Mouse (Mus musculus): Measurements from ENCODE around the gene Snx14. TPM values are rescaled to one million over a fixed set of nuclear protein-coding genes. Genes with fewer than 3 reads are reported as not detected.
A peak's percentile ranks its signal among the peaks of the same experiment; 100 is the strongest.

Gene Snx14
- polyA plus RNA-seq, 1 experiment from 2014 or later: 19.6 TPM

DNA sequence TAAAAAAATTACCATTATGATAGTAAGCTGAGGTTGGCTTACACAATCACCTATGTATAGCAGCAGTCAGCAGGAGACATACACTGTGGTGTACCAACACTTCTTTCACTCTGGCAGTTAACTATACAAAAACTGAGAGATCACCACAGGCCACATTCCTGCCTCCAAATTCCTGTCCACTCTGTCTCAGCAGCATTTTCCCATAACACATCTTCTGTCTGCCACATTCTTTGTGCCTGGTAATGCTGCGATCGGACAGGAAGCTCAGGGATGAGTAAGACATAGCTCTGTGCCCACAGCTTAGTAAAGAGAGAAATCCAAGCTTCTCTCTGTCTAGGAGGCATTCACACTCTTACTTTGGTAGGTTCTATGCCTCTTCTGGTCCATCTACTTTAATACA lies 65.8 kb downstream of the Snx14 start:
- no peak overlapping the region for H3K4me3 ChIP-seq (ENCODE audit: low read depth, low read length)
- ATAC-seq (replicated peaks; ENCODE audit: low FRiP score) (no peak), DNase-seq (ENCODE audit: low spot score) (peak; percentile 15)
- WGBS: 79% methylated on average over 2 of the region's 2 CpGs
- no peaks in the 10 kb centered on the region for H3K27me3 ChIP-seq (replicated peaks; ENCODE audit: control insufficient read depth, insufficient read depth, low read length)
- H3K9ac ChIP-seq (ENCODE audit: low read depth, low read length): no peak overlapping the region
- no peak overlapping the region for H3K27ac ChIP-seq (ENCODE audit: low read depth, low read length)
- peaks cover 2% of the 10 kb centered on the region; the same call in 1 of the 2 replicates for H3K36me3 ChIP-seq (ENCODE audit: control insufficient read depth, insufficient read depth, low read length)
- H3K9me3 ChIP-seq (ENCODE audit: control insufficient read depth, low read length): no peaks in the 10 kb centered on the region
- H3K4me2 ChIP-seq: no peak overlapping the region
- no peaks in the 10 kb centered on the region for H3K4me1 ChIP-seq (replicated peaks; ENCODE audit: control insufficient read depth, insufficient read depth, low read length)

DNA sequence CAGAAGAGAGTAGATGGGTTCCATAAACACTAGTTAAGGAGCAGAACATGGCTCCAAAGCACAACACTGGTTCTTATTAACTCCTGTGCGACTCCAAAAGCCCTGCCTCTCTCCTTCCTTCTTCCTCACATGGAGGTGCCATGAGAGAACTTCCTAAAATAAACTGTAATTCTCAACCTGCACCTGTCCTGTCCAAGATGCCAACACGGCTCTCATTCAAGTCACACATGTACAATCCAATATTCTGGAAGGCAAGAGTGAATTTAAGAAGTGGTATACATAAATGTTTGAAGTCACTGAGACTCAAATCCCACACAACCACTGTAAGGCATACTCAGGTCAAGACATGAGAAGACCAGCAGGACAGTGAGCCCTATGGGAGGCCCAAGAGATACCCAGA lies 67.6 kb downstream of the Snx14 start:
- H3K27ac ChIP-seq (ENCODE audit: low read depth, low read length): no peak overlapping the region
- no peak for ATAC-seq (replicated peaks; ENCODE audit: low FRiP score)
- H3K9me3 ChIP-seq (ENCODE audit: control insufficient read depth, low read length): no peaks in the 10 kb centered on the region
- H3K27me3 ChIP-seq (replicated peaks; ENCODE audit: control insufficient read depth, insufficient read depth, low read length): no peaks in the 10 kb centered on the region
- H3K36me3 ChIP-seq (ENCODE audit: control insufficient read depth, insufficient read depth, low read length): peaks cover 2% of the 10 kb centered on the region; the same call in 1 of the 2 replicates
- no peak overlapping the region for H3K4me2 ChIP-seq
- no peak for DNase-seq (ENCODE audit: low spot score)
- H3K4me3 ChIP-seq (ENCODE audit: low read depth, low read length): no peak overlapping the region
- H3K4me1 ChIP-seq (replicated peaks; ENCODE audit: control insufficient read depth, insufficient read depth, low read length): no peaks in the 10 kb centered on the region
- 85% methylated on average over 2 of the region's 2 CpGs for WGBS
- no peak overlapping the region for H3K9ac ChIP-seq (ENCODE audit: low read depth, low read length)

DNA sequence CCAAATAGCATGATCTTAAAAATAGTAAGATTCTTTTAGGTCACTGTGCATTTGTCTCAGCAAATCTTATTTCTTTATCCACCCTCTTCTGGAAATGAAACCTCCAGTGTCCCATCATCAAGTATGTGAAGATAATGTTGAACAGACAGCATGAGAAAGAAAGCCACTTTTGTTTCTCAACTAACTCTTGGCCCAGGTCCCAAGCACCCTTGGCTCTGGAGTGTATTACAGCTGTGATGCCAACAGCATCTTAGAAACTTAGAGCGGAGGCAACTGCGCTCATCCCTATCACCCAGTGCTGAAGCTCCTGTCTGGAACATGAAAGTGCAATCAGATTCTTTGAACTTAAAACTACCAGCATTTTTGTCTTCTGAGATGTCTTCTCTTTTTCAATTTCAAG lies 69.1 kb downstream of the Snx14 start:
- DNase-seq (ENCODE audit: low spot score): no peak
- Histone ChIP-seq H3K4me2 (no peak overlapping the region), H3K36me3 (ENCODE audit: control insufficient read depth, insufficient read depth, low read length) (no peaks in the 10 kb centered on the region; the same call in 1 of the 2 replicates), H3K9me3 (ENCODE audit: control insufficient read depth, low read length) (no peaks in the 10 kb centered on the region), H3K4me1 (replicated peaks; ENCODE audit: control insufficient read depth, insufficient read depth, low read length) (no peaks in the 10 kb centered on the region), H3K4me3 (ENCODE audit: low read depth, low read length) (no peak overlapping the region), H3K9ac (ENCODE audit: low read depth, low read length) (no peak overlapping the region), H3K27me3 (replicated peaks; ENCODE audit: control insufficient read depth, insufficient read depth, low read length) (no peaks in the 10 kb centered on the region), H3K27ac (ENCODE audit: low read depth, low read length) (no peak overlapping the region)
- 95% methylated on average over 2 of the region's 2 CpGs for WGBS
- ATAC-seq (replicated peaks; ENCODE audit: low FRiP score): no peak

DNA sequence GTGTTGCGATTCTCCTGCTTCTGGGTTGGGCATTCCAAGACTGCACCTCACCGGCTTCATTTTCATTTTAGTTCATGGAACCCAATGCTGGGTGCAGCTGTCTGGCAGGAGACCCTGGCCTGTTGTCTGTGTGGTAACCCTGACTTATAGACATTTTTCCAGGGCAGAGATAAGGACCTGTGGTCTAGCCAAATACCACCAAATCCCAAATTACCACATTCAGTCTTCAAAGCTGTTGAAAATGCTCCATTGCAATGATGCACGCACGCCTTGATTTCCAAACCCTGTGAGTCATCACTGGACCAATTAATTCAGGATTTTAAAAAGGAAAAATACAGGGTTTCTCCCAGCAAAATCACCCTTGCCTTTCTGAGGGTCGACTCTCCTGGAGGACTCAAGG lies 70.3 kb downstream of the Snx14 start:
- H3K36me3 ChIP-seq (ENCODE audit: control insufficient read depth, insufficient read depth, low read length): no peaks in the 10 kb centered on the region
- 88% methylated on average over 5 of the region's 5 CpGs for WGBS
- no peak overlapping the region for H3K27ac ChIP-seq (ENCODE audit: low read depth, low read length)
- no peaks in the 10 kb centered on the region for H3K9me3 ChIP-seq (ENCODE audit: control insufficient read depth, low read length)
- no peak for ATAC-seq (replicated peaks; ENCODE audit: low FRiP score)
- H3K4me3 ChIP-seq (ENCODE audit: low read depth, low read length): no peak overlapping the region
- no peaks in the 10 kb centered on the region for H3K4me1 ChIP-seq (replicated peaks; ENCODE audit: control insufficient read depth, insufficient read depth, low read length)
- no peaks in the 10 kb centered on the region for H3K27me3 ChIP-seq (replicated peaks; ENCODE audit: control insufficient read depth, insufficient read depth, low read length)
- no peak for DNase-seq (ENCODE audit: low spot score)
- no peak overlapping the region for H3K4me2 ChIP-seq
- no peak overlapping the region for H3K9ac ChIP-seq (ENCODE audit: low read depth, low read length)

DNA sequence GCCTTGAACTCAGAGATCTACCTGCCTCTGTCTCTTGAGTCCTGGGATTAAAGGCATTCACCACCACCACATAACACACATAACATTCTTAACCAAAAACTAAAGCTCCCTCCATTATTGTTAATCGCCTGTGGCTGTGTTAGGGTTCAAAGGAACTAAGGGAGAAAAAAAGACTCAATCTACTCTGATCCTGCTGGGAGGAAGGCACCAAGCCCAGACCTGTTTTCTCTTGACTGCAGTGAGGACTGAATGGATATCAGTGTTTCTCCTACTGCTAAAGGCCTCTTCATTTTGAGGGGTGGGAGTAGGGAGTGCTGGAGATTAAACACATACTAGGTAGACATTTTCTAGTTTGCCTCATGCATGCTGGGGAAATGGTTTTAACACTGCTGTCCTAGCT lies 71.0 kb downstream of the Snx14 start:
- Histone ChIP-seq H3K9ac (ENCODE audit: low read depth, low read length) (no peak overlapping the region), H3K9me3 (ENCODE audit: control insufficient read depth, low read length) (no peaks in the 10 kb centered on the region), H3K27ac (ENCODE audit: low read depth, low read length) (no peak overlapping the region), H3K4me1 (replicated peaks; ENCODE audit: control insufficient read depth, insufficient read depth, low read length) (no peaks in the 10 kb centered on the region), H3K27me3 (replicated peaks; ENCODE audit: control insufficient read depth, insufficient read depth, low read length) (no peaks in the 10 kb centered on the region), H3K4me2 (no peak overlapping the region), H3K36me3 (ENCODE audit: control insufficient read depth, insufficient read depth, low read length) (no peaks in the 10 kb centered on the region), H3K4me3 (ENCODE audit: low read depth, low read length) (no peak overlapping the region)
- DNase-seq (ENCODE audit: low spot score): no peak
- 73% methylated on average over 1 of the region's 1 CpGs for WGBS
- no peak for ATAC-seq (replicated peaks; ENCODE audit: low FRiP score)

DNA sequence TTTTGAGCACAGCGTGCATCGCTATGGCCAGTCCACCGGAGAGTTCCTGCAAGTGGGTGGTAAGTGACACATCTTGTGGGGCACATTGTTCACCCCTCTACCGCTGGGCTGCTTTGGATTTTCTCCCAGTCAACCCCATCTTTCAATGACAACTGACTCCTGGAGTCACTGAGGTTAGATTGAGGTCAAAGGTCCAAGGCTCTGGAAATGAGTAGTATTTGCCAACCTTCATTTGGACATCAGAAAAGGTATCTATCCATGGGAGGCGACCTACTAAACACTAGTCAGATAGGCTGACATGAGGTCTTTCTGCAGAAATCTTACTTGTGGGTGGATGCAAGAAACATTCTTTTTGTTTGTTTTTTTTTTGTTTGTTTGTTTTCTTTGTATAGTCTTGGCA lies 71.4 kb downstream of the Snx14 start:
- ATAC-seq (replicated peaks; ENCODE audit: low FRiP score) (no peak), DNase-seq (ENCODE audit: low spot score) (no peak)
- no peak overlapping the region for H3K9ac ChIP-seq (ENCODE audit: low read depth, low read length)
- H3K36me3 ChIP-seq (ENCODE audit: control insufficient read depth, insufficient read depth, low read length): no peaks in the 10 kb centered on the region
- 78% methylated on average over 5 of the region's 5 CpGs for WGBS
- H3K4me3 ChIP-seq (ENCODE audit: low read depth, low read length): no peak overlapping the region
- H3K4me1 ChIP-seq (replicated peaks; ENCODE audit: control insufficient read depth, insufficient read depth, low read length): 0 out of 2 replicates have a peak, but pooled peaks cover 2% of the 10 kb centered on the region
- H3K9me3 ChIP-seq (ENCODE audit: control insufficient read depth, low read length): no peaks in the 10 kb centered on the region
- no peak overlapping the region for H3K4me2 ChIP-seq
- H3K27ac ChIP-seq (ENCODE audit: low read depth, low read length): no peak overlapping the region
- no peaks in the 10 kb centered on the region for H3K27me3 ChIP-seq (replicated peaks; ENCODE audit: control insufficient read depth, insufficient read depth, low read length)

DNA sequence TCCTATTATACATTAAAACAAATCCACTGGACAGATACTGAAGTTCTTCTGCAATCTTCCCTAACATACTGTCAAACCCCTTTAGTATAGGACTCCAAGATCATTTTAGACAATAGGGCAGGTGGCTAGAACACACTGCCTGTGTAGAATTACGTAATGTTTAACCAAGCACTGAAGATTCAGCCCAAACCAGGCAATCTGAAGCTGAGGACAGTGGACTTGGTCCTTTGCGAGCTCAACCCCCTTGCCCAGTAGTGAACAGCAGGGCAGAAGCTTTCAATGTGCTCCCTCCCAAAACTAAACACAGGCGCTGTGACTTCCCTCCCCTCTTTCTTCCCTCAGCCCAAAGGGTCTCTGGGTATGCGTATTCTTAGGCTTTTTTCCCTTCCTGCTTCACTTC lies 71.9 kb downstream of the Snx14 start:
- Histone ChIP-seq H3K36me3 (ENCODE audit: control insufficient read depth, insufficient read depth, low read length) (no peaks in the 10 kb centered on the region), H3K4me2 (no peak overlapping the region), H3K27ac (ENCODE audit: low read depth, low read length) (no peak overlapping the region), H3K9ac (ENCODE audit: low read depth, low read length) (no peak overlapping the region), H3K9me3 (ENCODE audit: control insufficient read depth, low read length) (no peaks in the 10 kb centered on the region), H3K4me1 (replicated peaks; ENCODE audit: control insufficient read depth, insufficient read depth, low read length) (0 out of 2 replicates have a peak, but pooled peaks cover 2% of the 10 kb centered on the region), H3K27me3 (replicated peaks; ENCODE audit: control insufficient read depth, insufficient read depth, low read length) (no peaks in the 10 kb centered on the region), H3K4me3 (ENCODE audit: low read depth, low read length) (no peak overlapping the region)
- DNase-seq (ENCODE audit: low spot score) (no peak), ATAC-seq (replicated peaks; ENCODE audit: low FRiP score) (peak; percentile 23; the same call in 1 of the 2 replicates)
- 75% methylated on average over 4 of the region's 4 CpGs for WGBS

DNA sequence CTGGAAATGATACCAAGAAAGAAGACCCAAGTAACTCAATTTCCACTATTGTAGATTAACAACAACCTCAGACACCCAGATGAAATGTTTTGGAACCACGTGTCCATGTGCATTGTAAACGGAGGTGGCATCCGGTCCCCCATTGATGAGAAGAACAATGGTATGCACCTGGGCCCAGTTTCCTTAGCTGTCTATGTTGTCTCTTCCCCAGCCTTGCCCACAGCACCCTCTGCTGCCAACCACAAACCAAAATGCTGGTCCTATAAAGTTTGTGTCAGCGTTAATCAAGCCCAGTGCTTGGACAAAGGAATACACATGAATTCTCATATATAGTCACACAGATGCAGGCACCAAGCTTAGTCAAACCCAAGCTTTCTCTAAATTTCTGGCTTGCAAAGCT lies 72.5 kb downstream of the Snx14 start:
- no peak overlapping the region for H3K9ac ChIP-seq (ENCODE audit: low read depth, low read length)
- H3K36me3 ChIP-seq (ENCODE audit: control insufficient read depth, insufficient read depth, low read length): no peaks in the 10 kb centered on the region
- no peaks in the 10 kb centered on the region for H3K27me3 ChIP-seq (replicated peaks; ENCODE audit: control insufficient read depth, insufficient read depth, low read length)
- 79% methylated on average over 4 of the region's 4 CpGs for WGBS
- H3K9me3 ChIP-seq (ENCODE audit: control insufficient read depth, low read length): no peaks in the 10 kb centered on the region
- peaks cover 2% of the 10 kb centered on the region; the same call in 1 of the 2 replicates for H3K4me1 ChIP-seq (replicated peaks; ENCODE audit: control insufficient read depth, insufficient read depth, low read length)
- H3K27ac ChIP-seq (ENCODE audit: low read depth, low read length): no peak overlapping the region
- no peak overlapping the region for H3K4me3 ChIP-seq (ENCODE audit: low read depth, low read length)
- no peak overlapping the region for H3K4me2 ChIP-seq
- ATAC-seq (replicated peaks; ENCODE audit: low FRiP score) (no peak), DNase-seq (ENCODE audit: low spot score) (no peak)

DNA sequence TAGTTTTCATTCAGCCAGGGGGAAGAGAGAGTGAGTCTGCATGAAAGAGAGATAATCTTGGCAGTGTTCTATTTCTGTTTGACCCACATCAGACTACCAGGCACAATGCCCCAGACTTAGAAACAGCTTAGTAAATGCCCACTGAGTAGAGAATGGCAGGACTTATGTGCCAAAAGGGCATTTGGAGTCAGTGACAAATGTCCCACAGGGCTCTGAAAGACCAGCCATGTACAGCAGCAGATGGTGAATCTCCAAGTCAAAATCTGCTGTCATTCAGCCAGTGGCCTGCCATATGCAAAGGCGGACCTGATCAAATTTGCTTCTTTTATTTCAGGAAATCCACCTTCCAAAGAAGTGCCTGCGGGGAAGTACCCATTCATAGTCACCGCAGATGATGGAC lies 75.7 kb downstream of the Snx14 start:
- Histone ChIP-seq H3K36me3 (ENCODE audit: control insufficient read depth, insufficient read depth, low read length) (no peaks in the 10 kb centered on the region), H3K4me1 (replicated peaks; ENCODE audit: control insufficient read depth, insufficient read depth, low read length) (peaks cover 2% of the 10 kb centered on the region; the same call in 1 of the 2 replicates), H3K27ac (ENCODE audit: low read depth, low read length) (no peak overlapping the region), H3K9me3 (ENCODE audit: control insufficient read depth, low read length) (no peaks in the 10 kb centered on the region), H3K27me3 (replicated peaks; ENCODE audit: control insufficient read depth, insufficient read depth, low read length) (no peaks in the 10 kb centered on the region), H3K9ac (ENCODE audit: low read depth, low read length) (no peak overlapping the region), H3K4me2 (no peak overlapping the region), H3K4me3 (ENCODE audit: low read depth, low read length) (no peak overlapping the region)
- WGBS: 92% methylated on average over 3 of the region's 3 CpGs
- DNase-seq (ENCODE audit: low spot score): no peak
- no peak for ATAC-seq (replicated peaks; ENCODE audit: low FRiP score)

All from liver, embryonic 11.5 days (tissue).